Mouse (Mus musculus): Measurements from ENCODE around the gene Acox3.

GRCm38 (mm10) chr5:35541059-35541790 is 41.6 kb upstream of the Acox3 start:
- no peak for TF ChIP-seq CTCF (conservative IDR thresholded peaks at IDR 0.05; ENCODE audit: low read length)
- TF ChIP-seq POU5F1 (IDR thresholded peaks at IDR 0.05; ENCODE audit: borderline replicate concordance, low read length): no peak
